Mouse (Mus musculus) fibroblast of lung, adult 2 months (primary cell): ENCODE results near the gene Dbt.

ENCODE experiments used
- DNase-seq: peaks from one replicate; pipeline ENCODE4 v3.0.0-alpha.2; 2011; ENCODE audit warnings: low read depth

The Dbt gene

GRCm38 (mm10) chr3:116512904-116513716 is at the start of gene Dbt:
TSS of gene Dbt (plus strand) at chr3:116513070.
- peak; percentile 76 for DNase-seq

DNA sequence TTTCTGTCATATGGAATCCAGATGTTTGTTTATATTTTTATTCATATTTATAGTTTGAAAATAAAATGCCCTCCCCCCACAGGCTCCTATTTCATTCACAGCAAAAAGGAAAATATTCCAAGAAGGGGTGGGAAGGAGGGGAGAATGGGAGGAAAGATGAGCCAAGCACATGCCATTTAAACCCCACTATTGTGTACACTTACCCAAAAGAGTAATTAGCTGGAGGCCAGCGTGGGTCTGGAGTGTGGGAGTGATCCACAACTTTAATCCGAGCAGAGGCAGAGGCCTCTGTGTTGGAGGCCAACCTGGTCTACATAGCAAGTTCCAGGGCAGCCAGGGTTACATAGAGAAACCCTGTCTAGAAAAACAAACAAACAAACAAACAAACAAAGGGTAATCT is 48.6 kb upstream of the Dbt start:
- no peak for DNase-seq

DNA sequence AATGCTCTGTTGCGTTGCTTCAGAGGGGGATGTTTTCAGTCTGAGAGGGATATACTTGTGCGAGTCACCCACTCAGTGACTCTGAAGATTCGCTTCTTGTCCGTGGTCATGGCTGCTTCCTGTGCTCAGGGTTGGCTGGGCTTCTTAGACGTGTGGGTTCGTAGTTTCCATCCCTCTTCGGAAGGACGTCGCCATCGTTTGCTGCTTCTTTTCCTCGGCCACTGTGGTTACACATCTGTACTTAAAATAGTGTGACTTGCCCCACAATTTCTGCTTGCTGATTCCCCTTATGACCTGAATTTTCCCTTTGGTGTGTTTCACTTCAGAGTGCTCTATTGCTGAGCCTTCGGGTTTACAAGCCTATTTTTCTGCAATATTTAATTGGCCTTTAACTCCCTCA is 47.2 kb upstream of the Dbt start:
- no peak for DNase-seq

DNA sequence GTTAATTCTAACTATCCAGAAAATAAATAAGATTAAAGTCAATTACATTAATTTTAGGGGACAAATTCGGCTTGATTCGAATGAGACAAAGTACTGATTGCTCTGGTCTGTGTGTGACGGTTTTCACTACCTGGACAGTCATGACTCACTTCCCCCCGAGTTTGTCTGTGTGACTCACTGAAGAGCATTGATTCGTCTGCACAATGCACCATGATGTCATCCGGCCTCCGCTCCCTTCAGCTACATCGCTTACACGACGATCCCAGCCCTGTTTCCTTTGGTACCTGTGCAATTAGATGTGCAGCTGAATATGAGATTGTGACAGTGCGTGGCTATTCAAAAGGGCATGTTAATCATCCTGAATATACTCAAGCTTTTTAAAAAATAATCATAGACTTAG is 38.3 kb upstream of the Dbt start:
- no peak for DNase-seq

- no peak for DNase-seq
Measured at GRCm38 (mm10) chr3:116476686-116477298, 36.1 kb upstream of the Dbt start.

- DNase-seq: no peak
Measured at GRCm38 (mm10) chr3:116477351-116477750, 35.5 kb upstream of the Dbt start.

DNA sequence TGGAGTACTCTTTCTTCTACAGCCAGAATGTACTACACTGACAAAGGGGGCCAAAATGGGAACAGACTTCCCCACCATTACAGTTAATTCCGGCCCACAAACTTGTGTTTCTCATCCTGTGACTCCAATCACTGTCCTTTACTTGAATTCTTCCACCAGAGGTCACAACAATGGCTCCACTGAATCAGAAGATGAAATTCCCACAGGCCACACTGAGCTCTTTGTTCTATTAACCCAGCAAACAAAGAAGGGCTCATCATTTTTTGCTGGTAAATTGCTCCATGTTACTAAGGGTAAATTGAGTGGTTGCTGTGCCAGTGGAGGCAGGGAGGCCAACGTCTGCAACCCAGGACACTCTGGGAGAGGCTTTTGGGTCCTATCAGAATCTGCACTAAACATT is 32.8 kb upstream of the Dbt start:
- DNase-seq: no peak

GRCm38 (mm10) chr3:116480937-116481336 is 31.9 kb upstream of the Dbt start:
- no peak for DNase-seq

GRCm38 (mm10) chr3:116482724-116483123 is 30.1 kb upstream of the Dbt start:
- no peak for DNase-seq

DNA sequence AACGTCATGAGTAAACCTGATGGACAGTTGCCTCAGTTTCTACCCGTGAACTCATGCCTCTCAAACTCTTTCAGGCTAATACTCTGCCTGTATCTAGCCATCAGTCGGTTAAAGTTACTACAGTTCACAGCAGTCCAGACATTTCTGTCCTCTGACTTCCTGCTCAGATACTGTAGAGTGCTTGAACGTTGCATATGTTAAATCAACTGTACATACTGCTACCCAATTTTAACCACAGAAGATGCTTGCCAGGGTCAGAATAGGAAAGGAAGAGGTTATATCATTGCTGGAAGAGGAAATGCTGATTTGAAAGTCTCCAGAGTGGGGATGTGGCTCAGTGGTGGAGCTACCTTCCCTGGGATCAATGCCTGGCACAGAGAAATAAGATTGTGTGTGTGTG is 29.6 kb upstream of the Dbt start:
- DNase-seq: no peak

- no peak for DNase-seq
Measured at GRCm38 (mm10) chr3:116490920-116491319, 21.9 kb upstream of the Dbt start.

- no peak for DNase-seq
Measured at GRCm38 (mm10) chr3:116491923-116492454, 20.9 kb upstream of the Dbt start.

GRCm38 (mm10) chr3:116493658-116494057 is 19.2 kb upstream of the Dbt start:
- DNase-seq: no peak

DNA sequence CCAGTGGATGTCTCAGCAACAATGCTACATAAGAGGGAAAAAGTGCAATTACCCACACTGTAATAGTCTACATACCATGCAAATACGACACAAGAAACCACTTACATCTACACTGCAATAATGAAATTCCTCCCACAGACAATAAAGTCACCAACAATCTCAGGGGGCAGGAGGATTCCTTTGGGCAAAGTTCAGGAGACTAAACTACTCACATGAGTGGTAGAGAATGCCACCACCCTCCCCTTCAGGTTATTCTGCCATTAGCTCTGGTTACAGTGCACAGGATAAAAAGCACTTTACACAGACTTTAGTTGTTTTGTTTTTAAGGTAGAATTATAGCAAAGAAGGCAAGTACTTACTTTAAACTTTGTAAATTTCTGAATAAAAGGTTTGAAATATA is 17.2 kb upstream of the Dbt start:
- DNase-seq: no peak

- DNase-seq: peak; percentile 91
Measured at GRCm38 (mm10) chr3:116507772-116508351, 5.0 kb upstream of the Dbt start, which contains the start of gene Rtca. TSS of gene Rtca (minus strand) at chr3:116508208.

DNA sequence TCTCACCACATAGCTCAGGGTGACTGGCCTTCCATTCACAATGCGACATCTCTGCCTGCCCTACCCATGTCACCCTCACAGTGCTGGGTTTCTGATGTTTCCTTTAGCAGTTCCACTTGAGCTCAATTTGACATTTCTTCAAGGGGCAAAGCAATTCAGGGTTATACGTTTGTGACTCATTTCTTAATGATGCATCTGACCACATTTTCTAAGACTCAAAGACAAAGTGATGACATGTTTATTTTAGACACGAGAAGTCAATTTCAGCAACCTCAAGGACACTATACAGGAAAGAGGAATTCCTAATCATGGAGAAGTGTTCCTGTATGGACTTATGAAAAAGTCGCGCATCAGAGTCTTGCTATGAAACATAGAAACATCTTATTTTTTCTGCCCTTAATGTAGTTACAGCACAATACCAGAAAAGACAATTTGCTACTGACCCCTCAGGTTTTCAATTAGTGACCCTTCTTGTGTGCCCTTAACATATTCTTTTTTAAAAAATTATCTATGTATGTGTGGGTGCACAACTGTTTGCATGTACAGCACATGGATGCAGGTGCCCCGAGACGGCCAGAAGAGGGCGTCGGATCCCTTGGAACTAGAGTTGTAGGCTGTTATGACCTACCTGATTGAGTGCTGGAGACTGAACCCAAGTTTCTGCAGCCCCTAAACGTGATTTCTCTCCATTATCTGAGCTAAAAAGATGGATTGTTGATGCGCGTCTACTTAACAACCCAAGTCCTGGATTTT is 543 bp upstream of the Dbt start:
- DNase-seq: no peak

GRCm38 (mm10) chr3:116520141-116520761 is 7.4 kb downstream of the Dbt start:
- no peak for DNase-seq

DNA sequence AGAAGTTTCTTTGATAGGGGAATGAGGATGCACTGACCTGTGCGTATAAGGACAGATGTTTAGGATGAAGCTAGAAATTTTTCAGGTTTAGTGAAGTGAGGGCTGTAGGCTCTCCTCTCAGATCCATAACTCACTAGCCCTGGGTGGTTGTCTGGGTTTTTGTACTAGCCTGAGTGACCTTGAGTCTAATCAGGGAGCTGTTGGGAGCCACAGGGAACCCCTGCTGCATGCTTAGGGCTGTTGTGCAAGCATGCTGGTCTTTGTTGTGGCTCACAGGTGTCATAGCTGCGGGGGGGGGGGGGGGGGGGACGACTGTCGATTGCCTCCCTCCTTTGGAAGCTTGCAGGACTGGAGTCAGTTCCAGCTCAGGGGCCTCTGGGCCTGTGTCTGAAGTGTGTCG is 16.9 kb downstream of the Dbt start:
- no peak for DNase-seq

DNA sequence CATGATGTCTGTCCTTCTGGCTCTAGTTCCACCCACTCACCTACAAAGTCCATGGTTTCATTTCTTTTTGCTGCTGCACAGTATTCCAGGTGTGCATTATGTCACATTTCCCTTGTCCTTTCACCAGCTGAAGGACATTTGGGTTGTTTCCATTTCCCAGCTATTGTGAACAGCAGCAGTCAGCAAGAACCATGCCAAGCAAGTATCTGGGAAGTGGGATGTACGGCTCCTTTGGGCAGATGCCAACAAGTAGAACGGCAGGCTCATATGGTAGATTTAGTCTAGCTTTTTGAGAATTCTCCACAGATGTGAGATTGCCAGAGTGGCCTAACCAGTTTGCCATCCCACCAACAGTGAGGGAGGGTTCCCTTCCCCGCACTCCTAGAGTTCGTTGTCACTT is 18.0 kb downstream of the Dbt start:
- DNase-seq: no peak

DNA sequence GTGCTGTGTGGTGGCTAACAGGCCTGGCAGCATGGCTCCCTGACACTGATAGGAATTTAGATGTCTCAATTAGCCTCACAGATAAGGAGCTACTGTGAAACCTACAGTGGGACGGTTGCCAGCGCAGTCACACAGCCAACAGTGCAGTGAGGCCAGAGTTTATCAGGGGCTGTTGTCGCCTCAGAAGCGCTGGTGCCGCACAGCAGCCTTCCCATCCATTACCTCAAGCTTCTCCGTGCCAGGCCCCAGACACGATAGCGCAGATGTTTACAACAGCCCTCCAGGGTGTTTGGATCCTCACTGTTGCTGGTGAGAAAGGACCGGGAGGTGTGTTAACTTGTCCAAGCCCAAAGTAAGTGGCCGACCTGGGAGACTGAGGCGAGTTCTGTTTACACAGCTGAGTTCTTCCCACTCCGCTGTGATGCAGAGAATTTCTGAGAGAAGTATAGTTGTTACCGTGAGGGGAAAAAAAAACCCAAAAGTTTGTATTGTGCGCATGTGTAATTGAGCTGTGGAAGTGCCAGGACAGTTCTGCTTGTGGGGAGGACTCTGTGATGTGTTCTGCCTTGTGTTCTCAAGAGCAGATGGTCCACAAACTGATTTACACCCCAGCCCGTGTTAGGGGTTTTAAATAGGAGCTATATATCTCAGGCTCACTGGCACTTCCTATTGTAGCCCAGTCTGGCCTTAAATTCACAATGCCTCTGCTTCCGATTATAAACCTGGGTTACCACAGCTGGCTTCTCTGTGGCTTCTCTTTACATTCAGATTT is 23.7 kb downstream of the Dbt start:
- no peak for DNase-seq

GRCm38 (mm10) chr3:116537200-116537573 is 24.3 kb downstream of the Dbt start:
- no peak for DNase-seq
